Mouse (Mus musculus) right cerebral cortex, postnatal 25 days (tissue): ENCODE measurements at regions not wholly inside any gene's neighbourhood (a gene's known extent, or its start where the extent isn't known, plus 50 kb on each side); places are given as distances from the start of the nearest gene placed in this dataset.
"Not testable (repeated sequence)": the region's sequence is repeated elsewhere in the genome, so short reads cannot be mapped to it uniquely, and the experiment has no call there.

Experiments used
- DNase-seq: peaks from one replicate; pipeline ENCODE4 v3.0.0; 2022

DNA sequence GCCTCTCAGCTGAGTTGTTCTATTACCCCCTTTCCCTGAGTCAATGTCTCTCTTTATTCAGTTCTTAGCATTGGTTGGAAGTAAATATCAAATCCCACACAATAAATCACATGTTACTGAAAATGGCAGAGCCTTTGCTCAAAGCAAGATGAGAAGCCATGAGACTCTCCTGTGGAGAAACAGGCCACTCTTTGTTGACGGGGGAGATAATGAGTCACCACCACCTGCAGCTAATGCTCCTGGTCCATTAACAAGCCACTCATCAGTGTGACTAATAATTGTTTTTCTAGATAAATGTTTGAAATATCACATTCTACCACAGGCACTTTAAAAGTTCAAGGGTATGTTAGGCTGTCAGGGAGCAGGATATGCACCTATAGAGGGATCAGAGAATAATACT is 61.0 kb upstream of the Galnt18 start:
- DNase-seq = no peak

DNA sequence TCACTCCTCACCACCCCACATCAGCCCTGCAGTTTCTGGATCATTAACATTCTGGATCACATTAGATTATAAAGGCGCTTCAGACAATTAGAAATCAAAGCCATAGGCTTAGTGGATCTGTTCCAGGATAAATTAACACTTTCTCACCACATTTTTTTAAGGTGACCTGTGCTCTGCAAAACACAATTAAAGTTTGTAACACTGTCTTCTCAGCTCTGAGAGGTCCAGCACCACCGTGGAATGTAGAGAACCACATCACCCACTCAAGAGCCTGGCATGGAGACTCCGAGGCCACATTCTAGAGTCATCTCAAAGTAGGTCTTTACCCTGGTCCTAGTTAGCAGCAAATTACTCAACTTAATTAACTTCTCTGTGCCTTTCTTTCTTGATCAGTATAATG is 58.4 kb upstream of the Galnt18 start:
- no peak for DNase-seq

DNA sequence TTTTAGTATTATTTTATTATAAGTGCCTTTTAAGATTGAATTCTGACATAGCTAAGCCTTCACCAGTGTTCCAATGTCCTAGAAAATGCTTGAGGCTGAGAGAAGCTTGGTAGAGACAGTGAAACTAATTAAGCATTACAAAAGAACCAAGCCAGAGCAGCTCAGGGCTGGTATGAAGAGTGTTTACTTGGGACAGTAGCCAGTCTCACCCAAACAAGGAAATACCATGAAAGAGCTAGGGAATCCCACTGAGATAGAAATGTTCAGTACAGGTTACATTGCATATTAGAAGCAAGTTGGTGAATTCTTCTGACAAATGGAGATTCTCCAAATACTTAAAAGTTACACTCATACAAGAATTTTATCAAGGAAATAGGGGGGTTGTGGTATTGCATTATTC is 54.6 kb upstream of the Galnt18 start:
- DNase-seq = not testable (repeated sequence)

DNA sequence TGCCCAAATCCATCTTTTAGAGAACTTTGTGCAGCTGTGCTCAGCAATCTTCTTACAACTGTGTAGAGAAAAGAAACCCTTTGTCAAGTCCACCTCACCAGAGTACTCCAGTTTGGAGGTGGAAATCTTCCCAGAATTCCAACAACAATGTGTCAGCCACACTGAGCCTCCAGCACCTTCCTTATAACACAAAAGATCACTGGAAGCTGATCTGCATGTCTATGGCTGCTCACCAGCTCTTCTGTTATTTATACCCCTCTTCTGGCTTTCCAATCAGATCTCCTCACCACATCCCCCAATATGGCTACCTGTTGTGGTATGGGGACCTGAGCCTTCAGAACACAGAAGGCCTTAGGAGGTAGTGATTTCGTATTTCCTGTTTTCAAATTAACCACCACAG is 50.2 kb upstream of the Galnt18 start:
- DNase-seq = no peak
